Mouse (Mus musculus): Measurements from ENCODE around the gene Cntnap1. TPM values are rescaled to one million over a fixed set of nuclear protein-coding genes. Genes with fewer than 3 reads are reported as not detected.

The Cntnap1 gene
- total and polyA plus RNA-seq, 2 experiments from 2014 or later, result 3.2 to 15.0 TPM

- Histone ChIP-seq H3K4me3 (ENCODE audit: low read depth, low read length) (peak overlapping the region; percentile 65), H3K4me1 (ENCODE audit: insufficient read depth, low read length) (peaks cover 27% of the 10 kb centered on the region), H3K9me3 (ENCODE audit: low read length) (no peaks in the 10 kb centered on the region), H3K36me3 (ENCODE audit: insufficient read depth, low read length) (peaks cover 9% of the 10 kb centered on the region), H3K27ac (ENCODE audit: low read depth, low read length) (peak overlapping the region; percentile 72), H3K27me3 (ENCODE audit: insufficient read depth, low read length) (peaks cover 20% of the 10 kb centered on the region), H3K9ac (replicated peaks; ENCODE audit: low read length, poor library complexity, severe bottlenecking) (peak overlapping the region; percentile 54), H3K4me2 (ENCODE audit: low read depth, low read length, poor library complexity, severe bottlenecking) (peak overlapping the region; percentile 81)
- TF ChIP-seq CTCF (IDR thresholded peaks at IDR 0.05), result no peak
- ATAC-seq (ENCODE audit: low FRiP score), result peak; percentile 42; the same call in 1 of the 2 replicates
- under 1% methylated on average over 31 of the region's 31 CpGs for WGBS
- DNase-seq (ENCODE audit: low spot score), result peak; percentile 87
Measured at GRCm38 (mm10) chr11:101171721-101172433, 1.6 kb downstream of the Cntnap1 start.

GRCm38 (mm10) chr11:101172434-101172815 is 2.1 kb downstream of the Cntnap1 start:
- Histone ChIP-seq H3K4me1 (ENCODE audit: insufficient read depth, low read length) (peaks cover 27% of the 10 kb centered on the region), H3K36me3 (ENCODE audit: insufficient read depth, low read length) (peaks cover 5% of the 10 kb centered on the region; the same call in 1 of the 2 replicates), H3K9ac (replicated peaks; ENCODE audit: low read length, poor library complexity, severe bottlenecking) (peak overlapping the region; percentile 54), H3K9me3 (ENCODE audit: low read length) (no peaks in the 10 kb centered on the region), H3K27me3 (ENCODE audit: insufficient read depth, low read length) (peaks cover 14% of the 10 kb centered on the region), H3K4me3 (ENCODE audit: low read depth, low read length) (peak overlapping the region; percentile 65), H3K27ac (ENCODE audit: low read depth, low read length) (peak overlapping the region; percentile 72), H3K4me2 (ENCODE audit: low read depth, low read length, poor library complexity, severe bottlenecking) (peak overlapping the region; percentile 81)
- DNase-seq (ENCODE audit: low spot score) (no peak), ATAC-seq (ENCODE audit: low FRiP score) (no peak)
- 13% methylated on average over 5 of the region's 5 CpGs for WGBS
- no peak for TF ChIP-seq CTCF (IDR thresholded peaks at IDR 0.05)

DNA sequence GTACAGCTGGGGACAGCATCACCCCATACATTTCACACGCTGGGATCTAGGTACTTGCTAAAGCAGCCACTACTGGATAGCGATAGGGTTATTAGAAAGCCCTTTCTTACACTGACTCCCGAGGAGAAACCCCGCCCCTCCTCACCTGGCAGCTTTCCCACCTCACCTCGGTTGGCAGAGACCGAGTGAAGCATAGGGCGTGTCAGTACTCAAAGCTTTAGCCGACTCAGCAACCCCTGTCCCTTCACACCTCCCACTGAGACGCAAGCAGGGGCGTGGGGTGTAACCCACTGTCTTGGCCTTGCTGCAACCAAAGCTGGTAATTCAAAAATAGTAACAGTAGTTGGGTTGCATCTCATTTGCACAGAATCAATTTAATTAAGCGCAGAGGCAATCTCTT is 2.8 kb downstream of the Cntnap1 start:
- Histone ChIP-seq H3K4me2 (ENCODE audit: low read depth, low read length, poor library complexity, severe bottlenecking) (peak overlapping the region; percentile 61), H3K36me3 (ENCODE audit: insufficient read depth, low read length) (no peaks in the 10 kb centered on the region), H3K4me1 (ENCODE audit: insufficient read depth, low read length) (peaks cover 29% of the 10 kb centered on the region), H3K27ac (ENCODE audit: low read depth, low read length) (no peak overlapping the region), H3K9me3 (ENCODE audit: low read length) (no peaks in the 10 kb centered on the region), H3K27me3 (ENCODE audit: insufficient read depth, low read length) (peaks cover 11% of the 10 kb centered on the region), H3K9ac (replicated peaks; ENCODE audit: low read length, poor library complexity, severe bottlenecking) (no peak overlapping the region), H3K4me3 (ENCODE audit: low read depth, low read length) (no peak overlapping the region)
- DNase-seq (ENCODE audit: low spot score) (no peak), ATAC-seq (ENCODE audit: low FRiP score) (no peak)
- TF ChIP-seq CTCF (IDR thresholded peaks at IDR 0.05), result no peak
- WGBS, result 9% methylated on average over 11 of the region's 11 CpGs

- 1% methylated on average over 61 of the region's 61 CpGs for WGBS
- DNase-seq (ENCODE audit: low spot score) (peak; percentile 80), ATAC-seq (ENCODE audit: low FRiP score) (peak; percentile 36; the same call in 1 of the 2 replicates)
- peak overlapping the region; percentile 55 for H3K27ac ChIP-seq (ENCODE audit: low read depth, low read length)
- peak overlapping the region; percentile 30 for H3K4me3 ChIP-seq (ENCODE audit: low read depth, low read length)
- peaks cover 8% of the 10 kb centered on the region; the same call in 1 of the 2 replicates for H3K27me3 ChIP-seq (ENCODE audit: insufficient read depth, low read length)
- no peaks in the 10 kb centered on the region for H3K36me3 ChIP-seq (ENCODE audit: insufficient read depth, low read length)
- peaks cover 31% of the 10 kb centered on the region for H3K4me1 ChIP-seq (ENCODE audit: insufficient read depth, low read length)
- peak overlapping the region; percentile 54 for H3K9ac ChIP-seq (replicated peaks; ENCODE audit: low read length, poor library complexity, severe bottlenecking)
- TF ChIP-seq CTCF (IDR thresholded peaks at IDR 0.05), result peak; percentile 90
- H3K4me2 ChIP-seq (ENCODE audit: low read depth, low read length, poor library complexity, severe bottlenecking), result peak overlapping the region; percentile 61
- H3K9me3 ChIP-seq (ENCODE audit: low read length), result no peaks in the 10 kb centered on the region
Measured at GRCm38 (mm10) chr11:101173631-101174388, 3.5 kb downstream of the Cntnap1 start.

DNA sequence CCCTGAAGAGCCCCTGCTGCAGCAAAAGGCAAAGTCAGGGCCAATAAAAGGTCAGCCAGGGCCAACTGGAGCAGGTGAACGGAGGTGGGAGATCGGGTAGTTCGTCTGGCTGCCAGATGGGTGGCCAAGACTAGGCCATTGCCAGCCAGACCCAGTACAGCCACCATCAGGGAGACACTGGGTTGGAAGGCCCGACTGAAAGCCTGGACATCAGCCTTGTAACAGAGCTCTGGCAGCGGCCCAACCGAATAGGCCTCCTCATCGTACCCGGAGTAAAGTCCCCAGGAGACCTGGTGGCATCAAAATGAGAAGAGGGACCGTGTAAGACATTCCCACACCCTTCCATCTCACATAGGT is 4.0 kb downstream of the Cntnap1 start:
- Histone ChIP-seq H3K27ac (ENCODE audit: low read depth, low read length) (peak overlapping the region; percentile 55), H3K9me3 (ENCODE audit: low read length) (no peaks in the 10 kb centered on the region), H3K4me1 (ENCODE audit: insufficient read depth, low read length) (peaks cover 31% of the 10 kb centered on the region), H3K4me2 (ENCODE audit: low read depth, low read length, poor library complexity, severe bottlenecking) (peak overlapping the region; percentile 61), H3K36me3 (ENCODE audit: insufficient read depth, low read length) (no peaks in the 10 kb centered on the region), H3K4me3 (ENCODE audit: low read depth, low read length) (peak overlapping the region; percentile 30), H3K9ac (replicated peaks; ENCODE audit: low read length, poor library complexity, severe bottlenecking) (peak overlapping the region; percentile 54), H3K27me3 (ENCODE audit: insufficient read depth, low read length) (0 out of 2 replicates have a peak, but pooled peaks cover 7% of the 10 kb centered on the region)
- WGBS, result 28% methylated on average over 9 of the region's 9 CpGs
- TF ChIP-seq CTCF (IDR thresholded peaks at IDR 0.05), result no peak
- no peak for ATAC-seq (ENCODE audit: low FRiP score)
- no peak for DNase-seq (ENCODE audit: low spot score)
